Mouse (Mus musculus) intestine, embryonic 16.5 days (tissue): ENCODE measurements at regions not wholly inside any gene's neighbourhood (a gene's known extent, or its start where the extent isn't known, plus 50 kb on each side); places are given as distances from the start of the nearest gene placed in this dataset.

Source experiments
- ATAC-seq: fragments of 200-750 bp; cut with Nextera tagmentation; 2 replicates; pipeline ENCODE4 v1.8.0; 2017; ENCODE audit warnings: moderate TSS enrichment, moderate library complexity
- H3K27ac ChIP-seq: fragments of 300-500 bp; sonication (generic); 2 replicates; pipeline ENCODE4 v1.5.1; 2014; ENCODE audit warnings: mild to moderate bottlenecking, low read length
- H3K27me3 ChIP-seq: fragments of 300-500 bp; sonication (generic); replicated peaks from 2 replicates; pipeline ENCODE4 v1.6.1; 2014; ENCODE audit warnings: low read length, control low read depth, mixed read lengths; ENCODE audit not compliant: control insufficient read depth, insufficient read depth
- H3K36me3 ChIP-seq: fragments of 300-500 bp; sonication (generic); 2 replicates; pipeline ENCODE4 v1.6.1; 2014; ENCODE audit warnings: low read length, control low read depth; ENCODE audit not compliant: control insufficient read depth, insufficient read depth
- H3K4me1 ChIP-seq: fragments of 300-500 bp; sonication (generic); 2 replicates; pipeline ENCODE4 v1.6.1; 2014; ENCODE audit warnings: low read length, control low read depth, mixed read lengths; ENCODE audit not compliant: control insufficient read depth, insufficient read depth
- H3K4me2 ChIP-seq: fragments of 300-500 bp; sonication (generic); 2 replicates; pipeline ENCODE4 v1.6.1; 2014; ENCODE audit warnings: low read depth, low read length, control low read depth
- H3K4me3 ChIP-seq: fragments of 300-500 bp; sonication (generic); 2 replicates; pipeline ENCODE4 v1.5.1; 2014; ENCODE audit warnings: mild to moderate bottlenecking, low read length
- H3K9ac ChIP-seq: fragments of 300-500 bp; sonication (generic); 2 replicates; pipeline ENCODE4 v1.6.1; 2014; ENCODE audit warnings: low read depth, low read length
- H3K9me3 ChIP-seq: fragments of 300-500 bp; sonication (generic); 2 replicates; pipeline ENCODE4 v1.6.1; 2016; ENCODE audit warnings: low read length, control low read depth; ENCODE audit not compliant: control insufficient read depth
- WGBS: fragments of 180-500 bp; shearing (Covaris S2); extraction: QIAGEN DNeasy Blood & Tissue Kit; methylation state at CpG from one replicate; pipeline ENCODE4 v1.1.7; 2014; 5-methylcytosine and 5-hydroxymethylcytosine counted together

GRCm38 (mm10) chr2:159361371-159361770, 566.8 kb downstream of the Dhx35 start:
- Histone ChIP-seq H3K4me1 (no peaks in the 10 kb centered on the region), H3K27me3 (no peaks in the 10 kb centered on the region), H3K4me3 (no peak overlapping the region), H3K4me2 (no peak overlapping the region), H3K27ac (no peak overlapping the region), H3K9me3 (no peaks in the 10 kb centered on the region), H3K36me3 (no peaks in the 10 kb centered on the region), H3K9ac (no peak overlapping the region)
- 78% methylated on average over 3 of the region's 3 CpGs for WGBS
- no peak for ATAC-seq

- 38% methylated on average over 10 of the region's 10 CpGs for WGBS
- no peaks in the 10 kb centered on the region for H3K4me1 ChIP-seq
- no peak overlapping the region for H3K27ac ChIP-seq
- no peak overlapping the region for H3K4me2 ChIP-seq
- H3K9ac ChIP-seq, result no peak overlapping the region
- no peak overlapping the region for H3K4me3 ChIP-seq
- H3K9me3 ChIP-seq, result no peaks in the 10 kb centered on the region
- no peaks in the 10 kb centered on the region for H3K36me3 ChIP-seq
- no peaks in the 10 kb centered on the region for H3K27me3 ChIP-seq
- no peak for ATAC-seq
These were observed 598.3 kb downstream of the Dhx35 start for GRCm38 (mm10) chr2:159392865-159393264.

- WGBS, result 74% methylated on average over 9 of the region's 9 CpGs
- H3K4me3 ChIP-seq, result no peak overlapping the region
- H3K9me3 ChIP-seq, result no peaks in the 10 kb centered on the region
- no peak overlapping the region for H3K27ac ChIP-seq
- no peak for ATAC-seq
- H3K9ac ChIP-seq, result no peak overlapping the region
- no peaks in the 10 kb centered on the region for H3K36me3 ChIP-seq
- H3K27me3 ChIP-seq, result no peaks in the 10 kb centered on the region
- no peak overlapping the region for H3K4me2 ChIP-seq
- no peaks in the 10 kb centered on the region for H3K4me1 ChIP-seq
These were observed 607.0 kb downstream of the Dhx35 start for GRCm38 (mm10) chr2:159401421-159402100.

GRCm38 (mm10) chr2:159404940-159405339, 610.3 kb downstream of the Dhx35 start:
- Histone ChIP-seq H3K4me2 (no peak overlapping the region), H3K36me3 (no peaks in the 10 kb centered on the region), H3K4me3 (no peak overlapping the region), H3K27ac (no peak overlapping the region), H3K9ac (no peak overlapping the region), H3K9me3 (no peaks in the 10 kb centered on the region), H3K4me1 (no peaks in the 10 kb centered on the region), H3K27me3 (no peaks in the 10 kb centered on the region)
- no peak for ATAC-seq
- 53% methylated on average over 1 of the region's 1 CpGs for WGBS

- Histone ChIP-seq H3K36me3 (no peaks in the 10 kb centered on the region), H3K27me3 (no peaks in the 10 kb centered on the region), H3K9ac (no peak overlapping the region), H3K4me2 (no peak overlapping the region), H3K27ac (no peak overlapping the region), H3K4me3 (no peak overlapping the region), H3K9me3 (no peaks in the 10 kb centered on the region), H3K4me1 (no peaks in the 10 kb centered on the region)
- WGBS, result 5% methylated on average over 1 of the region's 1 CpGs
- ATAC-seq, result no peak
These were observed 620.0 kb downstream of the Dhx35 start for GRCm38 (mm10) chr2:159414599-159414998.

- Histone ChIP-seq H3K9ac (no peak overlapping the region), H3K9me3 (no peaks in the 10 kb centered on the region), H3K4me2 (no peak overlapping the region), H3K36me3 (no peaks in the 10 kb centered on the region), H3K4me3 (no peak overlapping the region), H3K27me3 (no peaks in the 10 kb centered on the region), H3K27ac (no peak overlapping the region), H3K4me1 (no peaks in the 10 kb centered on the region)
- no peak for ATAC-seq
- 63% methylated on average over 7 of the region's 7 CpGs for whole genome bisulfite sequencing
These were observed 623.8 kb downstream of the Dhx35 start for GRCm38 (mm10) chr2:159418371-159418940.

GRCm38 (mm10) chr2:159422281-159422937, 627.8 kb downstream of the Dhx35 start:
- 38% methylated on average over 7 of the region's 7 CpGs for WGBS
- no peaks in the 10 kb centered on the region for H3K27me3 ChIP-seq
- H3K4me2 ChIP-seq, result no peak overlapping the region
- no peak overlapping the region for H3K4me3 ChIP-seq
- H3K4me1 ChIP-seq, result no peaks in the 10 kb centered on the region
- ATAC-seq, result no peak
- H3K9ac ChIP-seq, result no peak overlapping the region
- H3K36me3 ChIP-seq, result no peaks in the 10 kb centered on the region
- no peak overlapping the region for H3K27ac ChIP-seq
- no peaks in the 10 kb centered on the region for H3K9me3 ChIP-seq

- Histone ChIP-seq H3K27me3 (no peaks in the 10 kb centered on the region), H3K4me1 (no peaks in the 10 kb centered on the region), H3K4me2 (no peak overlapping the region), H3K9me3 (no peaks in the 10 kb centered on the region), H3K27ac (no peak overlapping the region), H3K9ac (no peak overlapping the region), H3K4me3 (no peak overlapping the region), H3K36me3 (no peaks in the 10 kb centered on the region)
- no peak for ATAC-seq
- WGBS, result 41% methylated on average over 1 of the region's 1 CpGs
These were observed 633.6 kb downstream of the Dhx35 start for GRCm38 (mm10) chr2:159428201-159428600.

GRCm38 (mm10) chr2:159430577-159431329, 636.1 kb downstream of the Dhx35 start:
- H3K9ac ChIP-seq, result no peak overlapping the region
- H3K4me3 ChIP-seq, result no peak overlapping the region
- no peak overlapping the region for H3K4me2 ChIP-seq
- H3K27me3 ChIP-seq, result no peaks in the 10 kb centered on the region
- WGBS, result 72% methylated on average over 5 of the region's 5 CpGs
- H3K36me3 ChIP-seq, result no peaks in the 10 kb centered on the region
- ATAC-seq, result no peak
- no peak overlapping the region for H3K27ac ChIP-seq
- H3K9me3 ChIP-seq, result no peaks in the 10 kb centered on the region
- H3K4me1 ChIP-seq, result no peaks in the 10 kb centered on the region
